ENCODE assay signal across 8 mouse cellular contexts in the genomic region with DNA sequence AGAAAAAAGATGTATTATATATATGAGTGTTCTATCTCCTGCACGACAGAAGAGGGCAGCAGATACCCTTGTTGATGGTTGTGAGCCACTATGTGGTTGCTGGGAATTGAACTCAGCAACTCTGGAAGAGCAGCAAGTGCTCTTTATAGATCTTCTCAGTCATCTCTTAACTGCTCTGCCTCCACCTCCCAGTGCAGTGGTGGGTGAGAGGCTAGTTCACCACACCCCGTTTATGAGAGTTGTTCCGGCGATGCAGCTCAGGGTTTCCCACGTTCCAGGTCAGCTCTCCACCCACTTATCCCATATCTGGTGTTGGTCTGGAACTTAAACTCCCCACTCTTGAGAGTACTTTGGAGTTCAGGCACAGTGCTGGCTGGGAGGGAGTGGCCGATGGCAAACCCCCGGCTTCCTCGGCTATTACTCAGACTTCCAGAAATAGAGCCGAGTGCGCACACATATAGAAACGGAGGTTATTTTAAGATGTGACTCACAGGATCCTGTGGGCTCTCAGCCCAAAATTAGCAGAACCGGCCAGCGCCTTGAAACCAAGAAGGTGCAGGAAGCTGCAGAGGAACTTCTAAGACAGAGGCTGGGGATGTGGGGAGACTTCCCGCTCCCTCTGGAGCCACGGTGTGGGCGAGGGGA. TPM values are rescaled to one million over a fixed set of nuclear protein-coding genes. Genes with fewer than 3 reads are reported as not detected.
DNase-seq lines count a peak whose midpoint lies in the region; ATAC-seq lines count a peak whose summit lies in the region.

No protein-coding gene starts in this region.

- H3K27me3 ChIP-seq in hindbrain, embryonic 11.5 days (ENCODE audit: control insufficient read depth, insufficient read depth, low read length): no peaks in the 10 kb centered on the region
- H3K27me3 ChIP-seq in megakaryocyte, embryonic 14.5 days (replicated peaks): no peaks in the 10 kb centered on the region
- H3K27me3 ChIP-seq in splenic B cell, adult 2 months (ENCODE audit: control insufficient read depth, insufficient read depth, low read length, poor library complexity, severe bottlenecking): no peaks in the 10 kb centered on the region

- H3K9me3 ChIP-seq in hindbrain, embryonic 11.5 days (ENCODE audit: control insufficient read depth, low read length): no peaks in the 10 kb centered on the region
- no peaks in the 10 kb centered on the region for H3K9me3 ChIP-seq in megakaryocyte, embryonic 14.5 days

- 0 out of 2 replicates have a peak overlapping the region, but pooled peaks have one; percentile 1 for H3K4me2 ChIP-seq in hindbrain, embryonic 11.5 days (replicated peaks; ENCODE audit: low read depth, low read length)

- no peak overlapping the region for H3K4me3 ChIP-seq in hindbrain, embryonic 11.5 days (ENCODE audit: low read depth, low read length)
- H3K4me3 ChIP-seq in megakaryocyte, embryonic 14.5 days (replicated peaks): peak overlapping the region; percentile 90

- no peak overlapping the region for H3K27ac ChIP-seq in hindbrain, embryonic 11.5 days (ENCODE audit: low read depth, low read length)

- no peaks in the 10 kb centered on the region for H3K36me3 ChIP-seq in hindbrain, embryonic 11.5 days (ENCODE audit: control insufficient read depth, insufficient read depth, low read length)
- H3K36me3 ChIP-seq in megakaryocyte, embryonic 14.5 days (replicated peaks; ENCODE audit: low read length): no peaks in the 10 kb centered on the region
- no peaks in the 10 kb centered on the region for H3K36me3 ChIP-seq in splenic B cell, adult 2 months (ENCODE audit: control insufficient read depth, insufficient read depth, low read length, poor library complexity, severe bottlenecking)

- WGBS in hindbrain, embryonic 11.5 days: 15% methylated on average over 16 of the region's 16 CpGs

- DNase-seq in ovary, adult 18-20 months (ENCODE audit: low spot score): peak; percentile 44
- DNase-seq in ovary, postnatal 10 days (ENCODE audit: low spot score): no peak
- peak; percentile 80 for DNase-seq in c-Kit-positive CD71-negative TER-119-negative erythroid progenitor cells, embryonic 14.5 days (ENCODE audit: low read depth)
- peak; percentile 53 to 64 for DNase-seq in frontal cortex, postnatal 14 days (ENCODE audit: low spot score in 2 of 2)
- peak; percentile 19 for DNase-seq in hindbrain, embryonic 11.5 days (ENCODE audit: low spot score)
- DNase-seq in left cerebral cortex, postnatal 14 days (ENCODE audit: low spot score in 2 of 2): peak; percentile 76 to 79
- peak; percentile 76 for DNase-seq in splenic B cell, adult 2 months (ENCODE audit: low read depth, low spot score)

- H3K9ac ChIP-seq in hindbrain, embryonic 11.5 days (ENCODE audit: low read depth, low read length): no peak overlapping the region

- peaks cover 7% of the 10 kb centered on the region for H3K4me1 ChIP-seq in hindbrain, embryonic 11.5 days (replicated peaks; ENCODE audit: control insufficient read depth, insufficient read depth, low read length)
- H3K4me1 ChIP-seq in megakaryocyte, embryonic 14.5 days: peaks cover 67% of the 10 kb centered on the region

- ATAC-seq in hindbrain, embryonic 11.5 days (ENCODE audit: low FRiP score): no peak

- intact Hi-C loops in left cerebral cortex, postnatal 14 days (cut with DNase I): no loop called here

RNA-seq across cellular contexts. Expression of a gene that starts 3.7 kb away (rescaled TPM):
- polyA plus RNA-seq in hindbrain, embryonic 11.5 days (2014; fragmentation: Nextera tagmentation; extraction: Ambion mirVana): 18.3 and 25.1 TPM in 2 replicates
- total RNA-seq in left cerebral cortex, postnatal 14 days (2021): 10 to 100 TPM; 59.1 to 66.7 TPM
- 35.3 and 88.7 TPM in 2 replicates for polyA plus RNA-seq in megakaryocyte, embryonic 14.5 days (2012; ENCODE audit: insufficient read depth, low replicate concordance)

RNA-seq across cellular contexts. Expression of a gene that starts 9.2 kb away (rescaled TPM):
- 68.5 and 85.1 TPM in 2 replicates for polyA plus RNA-seq in hindbrain, embryonic 11.5 days (2014; fragmentation: Nextera tagmentation; extraction: Ambion mirVana)
- 100 to 1,000 TPM; 143 to 147 TPM for total RNA-seq in left cerebral cortex, postnatal 14 days (2021)
- polyA plus RNA-seq in megakaryocyte, embryonic 14.5 days (2012; ENCODE audit: insufficient read depth, low replicate concordance): 10.9 and 24.8 TPM in 2 replicates

RNA-seq across cellular contexts. Expression of a gene that starts 46.7 kb away (rescaled TPM):
- polyA plus RNA-seq in hindbrain, embryonic 11.5 days (2014; fragmentation: Nextera tagmentation; extraction: Ambion mirVana): 83.4 and 84.4 TPM in 2 replicates
- total RNA-seq in left cerebral cortex, postnatal 14 days (2021): 10 to 100 TPM; 42.7 to 43.6 TPM
- polyA plus RNA-seq in megakaryocyte, embryonic 14.5 days (2012; ENCODE audit: insufficient read depth, low replicate concordance): 413 and 1,110 TPM in 2 replicates

RNA-seq across cellular contexts. Expression of a gene that starts 47.1 kb away (rescaled TPM):
- polyA plus RNA-seq in hindbrain, embryonic 11.5 days (2014; fragmentation: Nextera tagmentation; extraction: Ambion mirVana): 142 and 150 TPM in 2 replicates
- 10 to 100 TPM; 60.0 to 62.8 TPM for total RNA-seq in left cerebral cortex, postnatal 14 days (2021)
- 184 and 251 TPM in 2 replicates for polyA plus RNA-seq in megakaryocyte, embryonic 14.5 days (2012; ENCODE audit: insufficient read depth, low replicate concordance)

RNA-seq across cellular contexts. Expression of a gene that starts 49.3 kb away (rescaled TPM):
- 10.3 and 11.4 TPM in 2 replicates for polyA plus RNA-seq in hindbrain, embryonic 11.5 days (2014; fragmentation: Nextera tagmentation; extraction: Ambion mirVana)
- total RNA-seq in left cerebral cortex, postnatal 14 days (2021): 10 to 100 TPM; 52.8 to 55.3 TPM
- polyA plus RNA-seq in megakaryocyte, embryonic 14.5 days (2012; ENCODE audit: insufficient read depth, low replicate concordance): 19.4 and 27.8 TPM in 2 replicates
